Mouse (Mus musculus): ENCODE measurements around the gene Fignl2. TPM values are rescaled to one million over a fixed set of nuclear protein-coding genes. Genes with fewer than 3 reads are reported as not detected.
A peak's percentile ranks its signal among the peaks of the same experiment; 100 is the strongest.

The Fignl2 gene
- polyA plus RNA-seq (2012; fragmentation: generic; extraction: Trizol) = 0.01 TPM
- long read RNA-seq, experiment 1 = 0 reads
- long read RNA-seq, experiment 2 = 0 reads

DNA sequence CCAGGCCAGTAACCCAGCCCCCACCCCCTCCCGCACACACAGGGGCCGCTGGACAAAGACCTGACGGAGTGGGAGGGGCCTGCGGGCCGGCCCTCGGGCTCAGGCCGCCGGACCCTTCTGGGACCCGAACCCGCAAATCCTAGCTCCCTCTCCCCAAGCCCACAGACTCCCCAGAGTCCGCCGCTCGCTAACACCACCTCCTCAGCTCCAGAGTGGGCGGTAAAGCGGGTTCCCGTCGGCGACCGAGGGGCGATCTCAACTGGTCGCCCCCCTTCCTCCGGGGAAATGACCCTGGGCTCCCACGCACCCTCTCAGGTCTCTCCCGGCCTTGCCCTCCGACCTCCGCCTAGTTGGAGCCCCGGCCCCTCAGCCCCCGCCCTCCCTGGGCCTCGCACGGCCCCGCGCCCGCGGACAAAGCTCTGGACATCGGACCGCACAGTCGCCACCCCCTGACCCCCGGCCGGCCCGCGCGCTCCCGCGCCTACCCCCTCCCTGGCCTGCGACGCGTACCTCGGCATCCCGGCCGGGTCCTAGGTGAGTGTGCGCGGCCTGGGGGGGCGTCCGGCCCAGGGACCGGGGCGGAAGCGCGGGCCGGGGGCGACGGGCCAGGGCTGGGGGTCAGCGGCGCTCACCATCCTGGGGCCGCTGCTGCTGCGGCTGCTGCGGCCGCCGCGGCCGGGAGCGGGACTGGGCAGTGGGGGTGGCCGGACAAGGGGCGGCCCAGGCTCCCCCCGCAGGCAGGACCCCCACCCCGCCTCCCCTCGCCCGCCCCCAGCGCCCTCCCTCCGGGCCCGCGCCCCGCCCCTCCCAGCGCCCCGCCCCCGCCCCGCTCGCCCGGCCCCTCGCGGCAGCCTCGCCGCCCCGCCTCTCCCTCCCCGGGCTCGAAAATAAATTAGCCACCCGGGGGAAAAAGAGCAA, at the start of gene Fignl2:
Gene Fignl2, minus strand, starts transcription at position 755 of the 918 bp plus-strand sequence.
- TF ChIP-seq USF1 (IDR thresholded peaks at IDR 0.05; ENCODE audit: low read depth) = no peak
- no peak for TF ChIP-seq FOSL1 (IDR thresholded peaks at IDR 0.05; ENCODE audit: insufficient read depth, low read length, poor library complexity, severe bottlenecking)
- TF ChIP-seq CTCF (IDR thresholded peaks at IDR 0.05; ENCODE audit: control insufficient read depth, insufficient read depth, insufficient read length) = no peak
- no peak for TF ChIP-seq MYOG (IDR thresholded peaks at IDR 0.05; ENCODE audit: control insufficient read depth, extremely low read depth, insufficient read length)
- TF ChIP-seq MYOD1 (IDR thresholded peaks at IDR 0.05; ENCODE audit: control insufficient read depth, insufficient read length, low read depth) = no peak
- TF ChIP-seq MAX (IDR thresholded peaks at IDR 0.05) = no peak
- no peak for TF ChIP-seq CEBPB (IDR thresholded peaks at IDR 0.05; ENCODE audit: low read depth)
- H3ac ChIP-seq (ENCODE audit: control insufficient read depth, insufficient read length, low read depth) = peak within 1 kb of the TSS; percentile 34
- no peaks in the 10 kb centered on the region for H3K36me3 ChIP-seq (ENCODE audit: control insufficient read depth, insufficient read depth)
- no peaks in the 10 kb centered on the region for H3K79me3 ChIP-seq (ENCODE audit: low read depth)
- H3K79me2 ChIP-seq (ENCODE audit: control insufficient read depth, insufficient read depth) = no peaks in the 10 kb centered on the region
- no peak within 1 kb of the TSS for H3K4me3 ChIP-seq (ENCODE audit: insufficient read depth, poor library complexity, severe bottlenecking)
- H3K27me3 ChIP-seq (ENCODE audit: control insufficient read depth, insufficient read depth, insufficient read length) = peaks cover 88% of the 10 kb centered on the region

DNA sequence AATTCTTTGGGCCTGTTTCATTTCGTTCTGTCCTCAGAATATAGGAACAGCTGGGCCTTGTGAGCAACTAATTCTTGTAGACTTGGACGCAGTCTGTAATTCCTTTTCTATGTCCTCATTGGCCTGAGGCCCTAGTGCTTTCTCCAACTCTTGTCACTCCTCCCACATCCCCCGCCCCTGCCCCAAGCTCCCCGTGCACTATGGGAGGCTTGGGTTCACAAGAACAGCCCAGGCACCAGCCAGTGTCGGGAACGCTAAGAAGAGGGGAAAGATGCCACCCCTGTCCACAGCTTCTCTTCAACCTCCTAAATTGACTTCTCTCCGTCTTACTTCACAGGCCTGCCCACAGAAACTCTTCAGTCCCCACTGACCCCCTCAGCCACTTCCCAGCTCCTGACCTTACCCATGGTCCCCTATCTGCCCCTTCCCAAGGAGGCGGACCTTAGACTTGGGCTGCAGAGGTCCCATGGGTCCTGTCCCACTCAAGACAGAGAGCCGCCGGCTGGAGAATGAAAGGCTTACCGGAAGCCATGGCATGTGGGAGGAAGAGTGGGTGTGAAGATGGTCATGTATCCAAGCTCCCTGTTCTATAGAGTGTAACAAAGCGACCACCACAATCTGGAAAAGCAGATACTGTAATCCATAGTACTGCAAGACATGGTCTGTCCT, 48.6 kb upstream of the Fignl2 start:
- no peak overlapping the region for H3K4me3 ChIP-seq (ENCODE audit: insufficient read depth, poor library complexity, severe bottlenecking)
- H3K79me2 ChIP-seq (ENCODE audit: control insufficient read depth, insufficient read depth) = no peaks in the 10 kb centered on the region
- H3K27me3 ChIP-seq (ENCODE audit: control insufficient read depth, insufficient read depth, insufficient read length) = peaks cover 66% of the 10 kb centered on the region
- H3K79me3 ChIP-seq (ENCODE audit: low read depth) = no peaks in the 10 kb centered on the region
- H3K36me3 ChIP-seq (ENCODE audit: control insufficient read depth, insufficient read depth) = no peaks in the 10 kb centered on the region
- no peak overlapping the region for H3ac ChIP-seq (ENCODE audit: control insufficient read depth, insufficient read length, low read depth)
- TF ChIP-seq MYOD1 (IDR thresholded peaks at IDR 0.05; ENCODE audit: control insufficient read depth, insufficient read length, low read depth) = no peak
- no peak for TF ChIP-seq MYOG (IDR thresholded peaks at IDR 0.05; ENCODE audit: control insufficient read depth, extremely low read depth, insufficient read length)
- TF ChIP-seq FOSL1 (IDR thresholded peaks at IDR 0.05; ENCODE audit: insufficient read depth, low read length, poor library complexity, severe bottlenecking) = no peak
- no peak for TF ChIP-seq USF1 (IDR thresholded peaks at IDR 0.05; ENCODE audit: low read depth)
- TF ChIP-seq CTCF (IDR thresholded peaks at IDR 0.05; ENCODE audit: control insufficient read depth, insufficient read depth, insufficient read length) = no peak
- TF ChIP-seq MAX (IDR thresholded peaks at IDR 0.05) = no peak
- TF ChIP-seq CEBPB (IDR thresholded peaks at IDR 0.05; ENCODE audit: low read depth) = no peak

DNA sequence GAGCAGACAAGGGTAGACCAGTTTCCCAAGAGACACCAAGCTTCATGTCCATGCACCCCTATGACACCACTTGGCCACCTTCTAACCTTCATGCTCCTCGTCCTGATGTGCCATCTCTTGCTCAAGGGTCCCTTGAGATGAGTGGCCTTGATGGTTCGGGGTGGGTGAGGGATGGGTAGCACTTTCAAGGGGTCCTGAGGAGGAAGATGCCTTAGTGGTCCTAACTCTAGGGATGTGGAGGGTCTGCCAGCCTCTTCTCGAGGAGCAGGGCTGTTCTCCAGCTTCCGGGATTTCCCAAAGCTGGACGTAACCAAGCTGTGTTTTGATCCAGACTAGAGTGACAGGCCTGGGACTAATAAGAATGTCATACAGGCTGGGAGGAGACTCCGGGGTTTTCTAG, 47.2 kb upstream of the Fignl2 start:
- Histone ChIP-seq H3K36me3 (ENCODE audit: control insufficient read depth, insufficient read depth) (no peaks in the 10 kb centered on the region), H3K79me2 (ENCODE audit: control insufficient read depth, insufficient read depth) (no peaks in the 10 kb centered on the region), H3K79me3 (ENCODE audit: low read depth) (no peaks in the 10 kb centered on the region), H3ac (ENCODE audit: control insufficient read depth, insufficient read length, low read depth) (no peak overlapping the region), H3K4me3 (ENCODE audit: insufficient read depth, poor library complexity, severe bottlenecking) (no peak overlapping the region), H3K27me3 (ENCODE audit: control insufficient read depth, insufficient read depth, insufficient read length) (peaks cover 56% of the 10 kb centered on the region)
- TF ChIP-seq CEBPB (IDR thresholded peaks at IDR 0.05; ENCODE audit: low read depth) (no peak), USF1 (IDR thresholded peaks at IDR 0.05; ENCODE audit: low read depth) (no peak), MYOD1 (IDR thresholded peaks at IDR 0.05; ENCODE audit: control insufficient read depth, insufficient read length, low read depth) (no peak), CTCF (IDR thresholded peaks at IDR 0.05; ENCODE audit: control insufficient read depth, insufficient read depth, insufficient read length) (no peak), FOSL1 (IDR thresholded peaks at IDR 0.05; ENCODE audit: insufficient read depth, low read length, poor library complexity, severe bottlenecking) (no peak), MYOG (IDR thresholded peaks at IDR 0.05; ENCODE audit: control insufficient read depth, extremely low read depth, insufficient read length) (no peak), MAX (IDR thresholded peaks at IDR 0.05) (no peak)

DNA sequence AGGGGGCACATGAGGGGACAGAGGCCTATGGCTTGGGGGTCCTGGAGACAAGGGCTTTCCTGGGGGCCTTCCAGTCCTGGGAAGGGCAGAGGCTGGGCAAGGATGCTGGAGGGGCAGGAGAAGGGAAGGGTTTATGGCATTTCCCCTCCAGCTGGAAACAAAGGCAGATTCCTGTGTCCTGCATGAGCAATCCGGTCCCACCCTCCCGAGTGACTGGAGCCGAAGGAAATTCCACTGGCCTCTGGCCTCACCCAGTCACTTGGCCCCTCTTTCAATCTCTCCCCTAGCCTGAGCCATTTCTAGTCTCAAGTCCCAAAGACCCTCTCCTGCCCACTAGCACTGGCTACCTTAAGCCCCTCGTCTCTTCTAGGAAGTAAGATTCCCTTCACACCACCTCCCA, 44.8 kb upstream of the Fignl2 start:
- Histone ChIP-seq H3K36me3 (ENCODE audit: control insufficient read depth, insufficient read depth) (no peaks in the 10 kb centered on the region), H3K27me3 (ENCODE audit: control insufficient read depth, insufficient read depth, insufficient read length) (peaks cover 44% of the 10 kb centered on the region), H3K79me3 (ENCODE audit: low read depth) (no peaks in the 10 kb centered on the region), H3K4me3 (ENCODE audit: insufficient read depth, poor library complexity, severe bottlenecking) (no peak overlapping the region), H3K79me2 (ENCODE audit: control insufficient read depth, insufficient read depth) (no peaks in the 10 kb centered on the region), H3ac (ENCODE audit: control insufficient read depth, insufficient read length, low read depth) (no peak overlapping the region)
- no peak for TF ChIP-seq MYOG (IDR thresholded peaks at IDR 0.05; ENCODE audit: control insufficient read depth, extremely low read depth, insufficient read length)
- TF ChIP-seq MAX (IDR thresholded peaks at IDR 0.05) = no peak
- TF ChIP-seq USF1 (IDR thresholded peaks at IDR 0.05; ENCODE audit: low read depth) = no peak
- TF ChIP-seq MYOD1 (IDR thresholded peaks at IDR 0.05; ENCODE audit: control insufficient read depth, insufficient read length, low read depth) = no peak
- no peak for TF ChIP-seq CTCF (IDR thresholded peaks at IDR 0.05; ENCODE audit: control insufficient read depth, insufficient read depth, insufficient read length)
- TF ChIP-seq CEBPB (IDR thresholded peaks at IDR 0.05; ENCODE audit: low read depth) = no peak
- no peak for TF ChIP-seq FOSL1 (IDR thresholded peaks at IDR 0.05; ENCODE audit: insufficient read depth, low read length, poor library complexity, severe bottlenecking)

DNA sequence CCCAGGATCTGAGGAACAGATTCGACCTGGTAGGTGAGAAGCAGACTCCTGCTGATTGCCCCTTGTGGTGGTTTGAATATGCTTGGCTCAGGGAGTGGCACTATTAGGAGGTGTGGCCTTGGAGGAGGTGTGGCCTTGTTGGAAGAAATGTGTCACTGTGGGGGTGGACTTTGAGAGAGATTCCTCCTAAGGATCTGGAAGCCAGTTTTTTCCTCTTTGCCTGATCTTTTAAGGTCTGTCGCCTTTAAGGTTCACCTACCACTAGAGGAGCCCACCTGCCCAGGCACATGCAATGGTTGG, 43.9 kb upstream of the Fignl2 start:
- H3K79me2 ChIP-seq (ENCODE audit: control insufficient read depth, insufficient read depth) = no peaks in the 10 kb centered on the region
- H3K27me3 ChIP-seq (ENCODE audit: control insufficient read depth, insufficient read depth, insufficient read length) = peaks cover 36% of the 10 kb centered on the region
- no peak overlapping the region for H3K4me3 ChIP-seq (ENCODE audit: insufficient read depth, poor library complexity, severe bottlenecking)
- no peaks in the 10 kb centered on the region for H3K36me3 ChIP-seq (ENCODE audit: control insufficient read depth, insufficient read depth)
- H3K79me3 ChIP-seq (ENCODE audit: low read depth) = no peaks in the 10 kb centered on the region
- H3ac ChIP-seq (ENCODE audit: control insufficient read depth, insufficient read length, low read depth) = no peak overlapping the region
- TF ChIP-seq MYOG (IDR thresholded peaks at IDR 0.05; ENCODE audit: control insufficient read depth, extremely low read depth, insufficient read length) (no peak), CEBPB (IDR thresholded peaks at IDR 0.05; ENCODE audit: low read depth) (no peak), USF1 (IDR thresholded peaks at IDR 0.05; ENCODE audit: low read depth) (no peak), CTCF (IDR thresholded peaks at IDR 0.05; ENCODE audit: control insufficient read depth, insufficient read depth, insufficient read length) (no peak), MAX (IDR thresholded peaks at IDR 0.05) (no peak), FOSL1 (IDR thresholded peaks at IDR 0.05; ENCODE audit: insufficient read depth, low read length, poor library complexity, severe bottlenecking) (no peak), MYOD1 (IDR thresholded peaks at IDR 0.05; ENCODE audit: control insufficient read depth, insufficient read length, low read depth) (no peak)
